Mouse (Mus musculus) cerebellum, adult 8-10 months (tissue): ENCODE data around the gene Tmem219.

Source experiments
- DNase-seq: peaks from one replicate; pipeline ENCODE4 v3.0.0; 2022

Tmem219 gene

DNA sequence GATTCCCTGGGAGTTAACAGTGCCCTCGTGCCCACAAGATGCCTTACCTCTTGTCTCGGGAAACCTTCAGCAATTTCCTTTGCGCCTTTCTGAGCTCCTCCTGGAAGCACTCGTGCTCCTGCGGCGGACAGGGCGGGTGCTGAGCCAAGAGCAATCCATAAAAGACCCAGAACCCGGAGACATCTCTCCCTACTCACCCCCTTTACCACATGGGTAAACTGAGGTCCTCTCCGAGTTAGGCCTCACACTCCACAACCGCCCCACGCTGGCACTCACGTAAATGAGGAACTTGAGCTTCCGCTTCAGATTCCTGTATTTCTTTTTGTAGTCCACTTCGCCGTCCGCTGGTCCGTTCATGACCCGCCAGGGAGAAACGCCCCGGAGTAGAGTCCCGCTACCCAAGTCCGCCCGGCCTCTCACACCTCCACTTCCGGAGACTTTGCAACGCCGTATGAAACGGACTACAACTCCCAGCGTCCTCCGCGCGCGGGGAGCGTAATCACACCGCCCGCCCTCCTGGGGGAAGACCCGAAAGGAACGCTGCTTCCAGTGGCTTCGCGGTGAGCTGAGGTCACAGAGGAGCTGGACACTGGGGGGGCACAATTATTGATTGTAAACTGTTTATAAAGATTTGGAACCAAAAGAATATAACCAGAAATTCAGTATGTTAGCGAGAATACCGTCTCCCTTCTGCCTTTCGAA lies 61.1 kb downstream of the Tmem219 start, which contains the start of gene Hirip3:
Gene Hirip3, plus strand, starts transcription at position 544 of the 702 bp plus-strand sequence.
- DNase-seq: peak; percentile 94

- DNase-seq: no peak
Observed at GRCm38 (mm10) chr7:126860987-126861386, 61.7 kb downstream of the Tmem219 start.

- DNase-seq: no peak
Observed at GRCm38 (mm10) chr7:126856741-126857420, 65.8 kb downstream of the Tmem219 start.

DNA sequence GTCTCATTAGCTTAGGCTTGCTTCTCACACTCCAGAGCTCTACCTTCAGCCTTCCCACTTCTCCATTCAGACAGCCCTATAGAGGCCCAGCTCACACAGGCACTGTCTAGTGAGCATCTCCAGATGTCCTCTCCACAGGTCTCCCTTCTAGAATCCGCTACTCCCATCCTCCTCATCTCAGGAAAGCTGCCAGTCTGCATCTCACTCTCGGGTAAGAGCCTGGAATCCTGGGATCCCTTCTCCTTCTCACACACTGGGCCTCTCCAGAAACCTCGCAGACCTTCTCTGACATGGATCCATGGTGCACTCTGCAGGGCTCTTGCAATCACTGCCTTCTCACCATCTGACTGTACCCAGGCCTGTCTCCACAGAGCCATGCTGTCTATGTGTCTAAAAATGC lies 67.1 kb downstream of the Tmem219 start:
- no peak for DNase-seq

DNA sequence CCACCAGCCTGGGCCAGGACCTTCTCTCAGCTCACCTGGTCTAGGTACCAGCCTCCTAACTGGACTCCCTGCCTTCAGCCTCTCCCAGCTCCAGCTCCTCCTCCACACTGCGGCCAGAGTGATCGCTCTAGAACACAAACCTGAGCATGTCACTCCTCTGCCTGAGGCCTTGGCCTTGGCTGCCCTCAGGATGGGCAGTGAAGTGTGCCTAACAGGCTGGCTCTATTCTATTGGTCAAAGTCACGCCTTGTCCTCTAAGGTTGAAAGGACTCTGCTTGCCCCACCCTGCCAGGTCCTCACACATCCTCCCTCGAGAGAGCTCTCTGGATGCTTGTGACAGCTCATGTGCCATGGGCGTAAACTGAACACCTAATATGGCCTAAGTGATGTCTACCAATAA lies 69.3 kb downstream of the Tmem219 start:
- no peak for DNase-seq

GRCm38 (mm10) chr7:126851192-126851591 lies 71.5 kb downstream of the Tmem219 start:
- no peak for DNase-seq

- DNase-seq: no peak
Observed at GRCm38 (mm10) chr7:126850161-126850560, 72.6 kb downstream of the Tmem219 start.

GRCm38 (mm10) chr7:126848794-126849193 lies 73.9 kb downstream of the Tmem219 start:
- no peak for DNase-seq

- no peak for DNase-seq
Observed at GRCm38 (mm10) chr7:126847421-126848398, 75.0 kb downstream of the Tmem219 start.

- DNase-seq: no peak
Observed at GRCm38 (mm10) chr7:126847116-126847420, 75.6 kb downstream of the Tmem219 start, which contains the start of gene Doc2a. Gene Doc2a (plus strand): TSS chr7:126847416.

- DNase-seq: no peak
Observed at GRCm38 (mm10) chr7:126845516-126845915, 77.2 kb downstream of the Tmem219 start.

- no peak for DNase-seq
Observed at GRCm38 (mm10) chr7:126843276-126843675, 79.4 kb downstream of the Tmem219 start.
